Mouse (Mus musculus) layer of hippocampus, adult 9-11 months (tissue): ENCODE measurements around the gene Gm20812.
"Not testable (repeated sequence)": the region's sequence is repeated elsewhere in the genome, so short reads cannot be mapped to it uniquely, and the experiment has no call there.

ENCODE experiments used
- DNase-seq: peaks from one replicate; pipeline ENCODE4 v3.0.0; 2022

Gene Gm20812

GRCm38 (mm10) chrY:12381681-12382080, at the start of gene Gm20812:
TSS of gene Gm20812 (plus strand) at chrY:12381981.
- not testable (repeated sequence) for DNase-seq
